Mouse (Mus musculus) ovary, postnatal 36 days (tissue): ENCODE results near the gene Sv2c.
"Not testable (repeated sequence)": the region's sequence is repeated elsewhere in the genome, so short reads cannot be mapped to it uniquely, and the experiment has no call there.

Experiments
- DNase-seq: peaks from one replicate; pipeline ENCODE4 v3.0.0; 2022; ENCODE audit warnings: low spot score, mixed read lengths

The Sv2c gene

DNA sequence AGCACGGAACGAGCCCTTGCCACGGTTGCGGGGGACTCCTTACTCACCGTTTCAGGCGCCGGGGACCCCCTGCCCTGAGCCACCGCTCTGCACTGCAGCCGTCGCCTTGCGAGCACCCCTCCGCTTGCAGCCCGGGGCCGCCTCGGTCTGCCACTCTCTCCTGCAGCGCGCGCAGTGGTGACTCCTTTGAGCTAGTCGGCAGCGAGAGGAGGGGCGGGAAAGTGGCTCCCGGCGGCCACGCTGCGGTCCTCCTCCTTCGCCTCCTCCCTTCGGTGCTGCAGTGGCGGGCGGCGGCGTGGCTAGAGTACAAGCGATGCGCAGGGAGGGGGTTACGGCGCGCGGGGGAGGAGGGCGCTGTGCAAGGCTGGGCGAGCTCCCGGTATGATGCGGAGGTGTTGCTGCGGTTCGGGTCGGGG lies at the start of gene Sv2c:
TSS of gene Sv2c (minus strand) at position 177 of the 416 bp plus-strand sequence.
- peak; percentile 61 for DNase-seq

DNA sequence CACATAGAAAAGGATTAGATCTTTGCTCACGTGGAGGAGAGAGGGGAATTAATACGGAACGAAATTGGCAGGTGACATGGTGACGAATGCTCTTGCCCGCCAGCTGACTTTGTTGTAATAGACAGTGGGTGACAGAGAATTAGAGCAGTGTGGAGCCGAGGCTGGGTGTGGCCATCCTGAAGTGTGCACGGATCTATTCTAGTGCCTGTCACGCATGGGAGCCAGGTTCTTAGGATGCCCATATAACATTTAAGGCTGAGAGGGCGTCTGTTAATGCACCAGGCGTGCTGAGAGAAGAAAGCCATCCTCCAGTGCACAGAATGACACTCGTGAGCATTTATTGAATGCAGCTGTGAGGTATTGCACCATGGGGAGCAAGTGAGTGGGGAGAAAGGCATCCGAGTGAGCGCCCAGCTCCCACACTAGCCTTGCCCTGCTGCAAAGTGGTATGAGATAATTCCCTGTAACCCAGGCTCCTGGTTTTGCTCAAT lies 48.3 kb upstream of the Sv2c start:
- no peak for DNase-seq

DNA sequence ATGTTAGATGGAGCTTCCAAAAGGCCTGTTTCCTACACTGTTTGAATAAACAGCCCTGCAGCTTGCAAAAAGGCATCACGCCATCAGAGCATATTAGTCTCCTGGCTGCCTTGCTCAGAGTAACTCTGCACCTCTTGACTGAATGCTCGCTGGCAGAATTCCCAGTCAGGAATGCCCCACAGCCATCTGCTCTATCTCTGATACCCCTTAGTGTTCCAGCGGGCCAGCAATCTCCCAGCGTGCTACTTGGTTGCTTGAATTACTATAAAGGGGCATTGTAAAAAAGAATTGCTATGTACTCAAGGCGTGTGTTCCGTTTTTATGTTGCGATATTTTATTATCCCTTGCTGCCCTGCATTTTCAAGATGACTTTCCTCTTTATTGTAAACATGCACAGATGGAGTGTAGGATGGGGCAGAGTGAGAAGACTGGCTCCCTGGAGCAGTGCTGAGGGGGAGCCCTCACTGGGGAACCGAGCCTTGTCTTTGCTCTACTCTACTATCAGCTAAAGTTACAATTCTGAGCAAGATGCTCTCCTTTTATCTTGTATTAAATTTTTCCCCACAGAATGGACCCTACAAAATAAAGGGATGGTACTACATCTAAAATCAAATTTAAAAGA lies 43.3 kb upstream of the Sv2c start:
- DNase-seq = no peak

- DNase-seq = no peak
Observed at GRCm38 (mm10) chr13:96173686-96174085, 41.3 kb upstream of the Sv2c start.

DNA sequence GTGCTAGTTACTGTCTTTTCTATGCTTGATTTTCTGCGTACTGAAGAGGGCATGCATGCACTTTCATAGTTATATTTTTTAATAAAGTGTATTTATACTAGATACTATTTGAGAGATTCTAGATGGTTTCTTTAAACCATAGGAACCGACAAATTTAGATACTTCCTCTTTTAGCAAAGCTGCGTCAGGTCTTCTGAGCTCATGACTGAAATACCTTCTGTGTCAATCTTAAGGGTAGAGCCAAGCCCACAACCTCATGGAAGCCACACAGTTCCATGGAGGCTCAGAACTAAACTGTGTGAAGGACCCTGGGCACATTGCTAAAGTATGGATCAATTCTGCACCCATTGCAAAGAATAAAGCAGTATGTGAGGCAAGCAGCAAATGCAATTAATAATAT lies 39.9 kb upstream of the Sv2c start:
- no peak for DNase-seq

DNA sequence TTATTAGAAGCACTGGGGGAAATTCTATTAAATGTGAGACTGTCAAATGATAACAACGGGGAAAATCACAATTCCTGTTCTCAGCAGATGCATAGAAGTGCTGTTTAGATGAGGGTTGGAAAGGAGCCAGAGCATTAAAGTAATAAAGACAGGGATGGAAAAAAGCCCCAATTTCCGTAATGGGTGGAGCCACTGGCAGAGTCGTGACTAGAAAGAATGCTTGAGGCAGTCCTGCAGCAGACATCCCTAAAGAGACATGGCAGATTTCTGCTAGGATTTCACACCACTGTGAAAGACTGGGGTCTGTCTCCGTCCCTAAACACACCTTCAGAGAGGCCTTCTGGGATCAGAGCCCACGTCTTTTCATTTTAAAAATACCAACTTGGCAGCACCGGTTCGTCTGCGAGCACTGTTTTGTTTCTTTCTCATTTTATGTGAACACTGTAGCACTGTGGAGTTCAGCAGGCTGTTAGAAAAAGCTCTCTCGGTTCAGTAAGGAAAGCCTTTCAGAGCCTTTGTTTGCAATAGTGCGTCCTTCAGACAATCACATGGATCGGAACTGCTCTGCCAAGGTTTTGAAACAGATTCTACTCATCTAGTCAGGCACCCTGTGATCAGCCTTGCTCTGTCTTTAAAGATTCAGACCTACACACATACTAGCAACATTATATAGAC lies 36.8 kb upstream of the Sv2c start:
- no peak for DNase-seq

DNA sequence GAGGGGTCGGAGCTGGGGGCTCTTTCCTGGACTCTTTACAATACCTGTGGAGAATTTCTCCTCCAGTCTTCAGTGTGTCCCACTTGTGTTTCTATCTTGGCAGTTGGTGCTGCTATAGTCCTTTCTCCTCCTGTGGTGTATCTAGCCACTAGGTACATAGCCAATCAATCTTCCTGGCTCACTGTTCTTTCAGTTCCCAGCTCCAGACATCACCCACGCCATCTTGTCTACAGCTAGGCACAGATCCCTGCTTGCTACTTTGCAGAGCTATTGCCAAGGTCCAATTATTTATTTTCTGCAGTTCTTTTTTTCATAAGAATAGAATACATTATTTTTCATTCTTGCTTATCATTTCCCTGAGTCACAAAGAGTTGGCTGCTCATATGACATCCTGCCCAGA lies 34.2 kb upstream of the Sv2c start:
- DNase-seq = no peak

GRCm38 (mm10) chr13:96133363-96134100 lies 1.2 kb upstream of the Sv2c start:
- no peak for DNase-seq

DNA sequence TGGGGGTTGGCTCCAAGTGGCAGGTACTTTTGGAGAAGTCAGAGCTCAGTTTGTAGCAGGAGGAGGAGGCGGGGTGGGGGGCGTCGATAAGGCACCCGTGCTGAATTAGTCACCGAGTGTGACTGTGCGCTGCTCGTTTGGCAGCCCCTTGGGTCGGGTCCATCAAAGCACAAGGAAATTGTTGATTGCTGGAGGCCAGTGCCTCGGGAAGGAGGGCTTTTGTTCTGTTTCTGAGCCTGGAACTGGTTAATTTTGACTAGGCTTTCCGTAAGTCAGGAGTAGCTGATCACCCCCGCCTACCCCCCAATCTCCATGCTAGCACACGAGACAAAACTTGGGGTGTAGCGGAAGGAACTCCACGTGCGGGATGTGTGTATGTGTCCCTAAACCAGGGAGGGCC lies 456 bp upstream of the Sv2c start:
- DNase-seq = no peak

- DNase-seq = peak; percentile 3
Observed at GRCm38 (mm10) chr13:96131911-96132310, 466 bp downstream of the Sv2c start.

GRCm38 (mm10) chr13:96131050-96131449 lies 1.3 kb downstream of the Sv2c start:
- peak; percentile 13 for DNase-seq

DNA sequence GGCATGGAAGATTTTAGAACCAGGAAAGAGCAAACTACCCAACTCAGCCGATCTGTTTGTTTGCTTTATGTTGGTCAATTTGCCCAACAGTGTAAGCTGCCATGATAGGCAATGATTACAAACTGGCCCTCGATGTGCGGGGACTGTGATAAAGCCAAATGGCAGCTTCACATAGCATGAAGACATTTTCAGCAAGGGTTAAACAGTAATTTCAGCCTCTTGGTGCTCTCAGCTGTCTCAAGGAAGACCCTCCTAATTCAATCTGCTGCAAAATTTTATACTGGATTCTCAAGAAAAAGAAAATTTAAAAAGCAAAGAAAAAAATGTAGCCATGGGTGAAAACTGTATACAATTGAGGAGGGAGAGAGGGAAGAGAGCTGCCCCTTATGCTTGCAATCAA lies 3.3 kb downstream of the Sv2c start:
- DNase-seq = no peak

- DNase-seq = no peak
Observed at GRCm38 (mm10) chr13:96126669-96127068, 5.7 kb downstream of the Sv2c start.

DNA sequence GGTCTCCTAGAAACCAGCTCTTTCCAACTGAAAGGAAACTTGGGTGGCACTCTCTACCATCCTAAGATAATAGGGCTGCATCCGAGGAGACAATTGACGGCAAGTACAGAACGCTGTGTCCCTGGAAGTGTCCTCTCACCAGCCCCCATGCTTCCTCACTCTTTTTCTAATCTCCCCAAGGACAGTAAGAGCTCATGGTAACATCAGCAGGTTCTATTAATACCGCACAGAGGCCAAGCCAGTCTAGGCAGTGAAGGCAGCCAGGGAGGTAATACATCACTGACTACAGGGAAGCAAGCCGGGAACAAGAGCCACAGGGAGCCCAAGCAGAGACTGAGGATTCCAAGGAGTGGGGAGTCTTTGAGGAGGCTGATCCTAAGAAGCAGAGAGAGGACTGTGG lies 7.4 kb downstream of the Sv2c start:
- no peak for DNase-seq

DNA sequence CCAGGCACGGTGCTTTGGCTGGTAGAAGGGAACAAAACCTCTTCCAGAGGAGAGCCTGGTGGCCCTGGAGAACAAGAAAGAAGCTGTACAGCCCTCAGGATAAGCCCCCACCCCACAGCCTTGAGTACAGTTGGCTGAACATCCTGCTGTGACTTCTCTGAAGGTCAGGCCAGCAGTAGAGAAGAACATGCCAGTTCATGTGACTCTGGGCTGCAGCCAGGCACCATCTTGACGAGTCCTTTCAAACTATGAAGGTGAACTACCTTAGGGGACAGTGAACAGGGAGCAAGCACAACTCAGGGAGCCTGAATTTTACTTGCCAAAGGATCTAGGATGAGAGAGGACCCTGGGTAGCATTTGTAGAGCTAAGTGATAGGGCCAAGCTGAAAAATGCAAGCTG lies 19.7 kb downstream of the Sv2c start:
- no peak for DNase-seq

- DNase-seq = no peak
Observed at GRCm38 (mm10) chr13:96110767-96111166, 21.6 kb downstream of the Sv2c start.

DNA sequence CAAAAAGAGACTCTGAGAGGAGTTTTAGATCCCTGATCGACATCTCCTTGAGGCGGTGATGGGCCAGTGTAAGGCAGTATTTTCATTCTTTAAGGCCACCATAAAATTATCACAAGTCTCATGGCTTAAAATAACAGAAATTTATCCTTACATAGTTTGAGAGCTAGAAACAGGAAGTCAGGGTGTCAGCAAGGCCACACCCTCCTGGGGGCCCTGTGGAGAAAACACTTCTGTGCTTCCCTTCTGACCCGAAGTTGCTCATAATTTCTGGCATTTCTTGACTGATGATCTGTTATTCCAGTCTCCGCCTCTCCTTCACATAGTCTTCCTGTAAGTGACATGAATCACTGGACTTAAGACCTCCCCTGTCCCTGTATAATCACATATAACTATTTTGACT lies 26.0 kb downstream of the Sv2c start:
- no peak for DNase-seq

DNA sequence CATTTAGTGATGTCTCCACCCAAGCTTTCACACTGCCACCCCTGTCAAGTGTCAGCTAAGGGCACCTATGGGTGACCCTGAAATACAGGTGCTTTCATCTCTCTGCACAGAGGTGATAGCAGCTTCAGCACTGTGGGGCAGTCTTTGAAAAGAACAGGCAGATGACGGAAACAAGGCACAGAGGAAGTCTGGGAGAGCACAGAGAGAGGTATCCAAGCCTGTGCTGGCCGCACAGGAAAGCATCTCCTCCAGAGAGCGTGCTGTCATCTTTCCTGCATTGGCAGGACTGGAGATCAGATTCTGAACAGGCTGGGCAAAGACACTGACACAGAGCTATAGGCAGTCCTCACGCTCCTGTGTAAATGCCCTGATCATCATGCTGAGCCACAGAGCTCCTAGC lies 41.4 kb downstream of the Sv2c start:
- no peak for DNase-seq

- no peak for DNase-seq
Observed at GRCm38 (mm10) chr13:96085581-96086302, 46.6 kb downstream of the Sv2c start.

GRCm38 (mm10) chr13:96081754-96082153 lies 50.6 kb downstream of the Sv2c start, which contains the start of gene Gm17190:
Gene Gm17190, plus strand, starts transcription at chr13:96082054.
- not testable (repeated sequence) for DNase-seq

- DNase-seq = not testable (repeated sequence)
Observed at GRCm38 (mm10) chr13:96081276-96081675, 51.1 kb downstream of the Sv2c start, which contains the start of gene Gm20075. Gene Gm20075, minus strand, starts transcription at chr13:96081376.

GRCm38 (mm10) chr13:96073555-96073954 lies 58.8 kb downstream of the Sv2c start:
- DNase-seq = no peak
